Mouse (Mus musculus) telencephalon, adult 2 months (tissue): ENCODE measurements around the gene Kbtbd6.

Experiments
- DNase-seq: peaks from one replicate; pipeline ENCODE4 v3.0.0-alpha.2; 2011; ENCODE audit warnings: low read depth, low spot score

Gene Kbtbd6

DNA sequence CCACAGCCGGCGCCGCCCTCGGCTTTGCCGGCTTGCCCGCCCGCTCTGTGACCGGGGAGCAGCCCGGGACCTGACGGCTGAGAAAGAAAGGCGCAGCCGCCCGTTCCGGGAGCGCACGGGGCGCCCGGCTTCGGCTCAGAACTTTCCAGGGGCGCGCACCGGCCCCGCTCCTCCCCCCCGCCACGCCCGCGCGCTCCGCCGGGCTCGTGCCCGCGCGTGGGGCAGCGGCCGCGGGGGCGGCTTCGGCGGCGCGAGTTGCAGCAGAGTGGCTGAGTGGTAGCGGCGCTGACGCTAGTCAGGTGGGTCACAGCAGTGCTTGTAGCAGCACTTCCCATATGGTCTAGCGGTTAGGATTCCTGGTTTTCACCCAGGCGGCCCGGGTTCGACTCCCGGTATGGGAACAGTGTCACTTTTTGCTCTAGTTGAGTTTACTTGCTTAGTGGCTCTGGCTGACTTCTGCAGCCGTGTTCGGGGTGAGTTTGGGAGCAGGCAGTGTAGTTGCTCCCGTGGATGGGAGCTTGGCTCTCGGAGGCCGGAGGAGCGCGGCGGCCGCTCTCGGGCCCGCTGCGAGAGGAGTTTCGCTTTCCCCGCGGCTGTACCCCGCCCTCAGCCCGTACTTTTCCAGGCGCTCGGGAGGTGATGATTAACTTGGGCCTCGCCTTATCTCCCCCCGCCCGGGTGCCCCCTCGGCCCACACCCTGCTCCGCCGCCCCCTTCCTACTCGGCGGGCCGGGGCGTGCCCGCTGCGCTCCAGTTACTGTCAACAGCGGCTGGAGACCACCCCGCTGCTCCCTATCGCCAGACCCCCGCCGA lies 29.9 kb downstream of the Kbtbd6 start, which contains the start of gene Wbp4:
Gene Wbp4 (minus strand): TSS at position 182 of the 813 bp plus-strand sequence.
- peak; percentile 90 for DNase-seq

DNA sequence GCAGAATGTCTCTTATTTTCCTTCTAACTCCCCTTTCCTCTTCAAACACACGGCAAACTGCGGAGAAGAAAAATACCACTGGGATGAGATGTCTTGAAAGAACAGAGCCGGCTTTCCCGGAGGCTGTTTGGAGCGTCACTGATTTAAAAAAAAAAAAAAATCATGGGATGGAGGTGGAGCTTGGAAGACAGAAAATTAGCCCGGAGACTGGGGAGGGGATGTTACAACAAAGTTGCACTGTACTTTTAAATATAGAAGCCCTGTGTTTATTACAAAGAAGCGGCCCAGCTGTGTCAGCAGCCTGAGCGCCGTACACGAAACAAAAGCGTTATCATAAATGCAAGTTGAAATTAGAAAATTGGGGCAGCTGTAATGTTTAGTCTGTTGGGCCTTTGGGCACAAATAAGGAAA lies 30.6 kb downstream of the Kbtbd6 start:
- DNase-seq: peak; percentile 59

DNA sequence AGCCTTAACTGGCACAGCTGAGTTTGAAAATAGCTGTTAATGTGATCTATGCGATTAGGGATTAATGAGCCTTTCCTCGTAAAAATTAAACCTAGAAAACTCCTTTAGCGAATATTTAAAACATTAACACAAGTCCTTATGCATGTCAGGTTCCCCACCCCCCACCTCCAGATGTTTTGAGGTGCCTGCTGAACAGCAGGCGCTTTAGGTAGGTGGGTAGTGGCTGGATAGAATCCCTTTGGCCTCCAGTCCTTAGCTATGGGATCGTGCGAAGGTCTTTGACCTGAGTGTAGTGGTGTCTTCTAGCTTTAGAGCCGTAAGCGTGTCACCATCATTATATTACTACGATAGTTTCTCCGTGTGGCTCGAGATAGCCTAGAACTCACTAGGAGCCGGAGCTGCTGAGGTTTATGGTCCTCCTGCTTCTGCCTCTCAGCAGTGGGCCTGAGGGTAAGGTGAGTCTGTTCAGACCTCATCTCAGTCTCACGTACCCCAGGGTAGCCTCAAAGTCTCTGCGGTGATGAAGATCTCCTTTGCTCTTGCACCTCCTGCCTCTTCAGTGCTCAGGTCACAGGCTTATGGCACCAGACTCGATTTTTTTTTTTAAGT lies 31.2 kb downstream of the Kbtbd6 start:
- DNase-seq: no peak

DNA sequence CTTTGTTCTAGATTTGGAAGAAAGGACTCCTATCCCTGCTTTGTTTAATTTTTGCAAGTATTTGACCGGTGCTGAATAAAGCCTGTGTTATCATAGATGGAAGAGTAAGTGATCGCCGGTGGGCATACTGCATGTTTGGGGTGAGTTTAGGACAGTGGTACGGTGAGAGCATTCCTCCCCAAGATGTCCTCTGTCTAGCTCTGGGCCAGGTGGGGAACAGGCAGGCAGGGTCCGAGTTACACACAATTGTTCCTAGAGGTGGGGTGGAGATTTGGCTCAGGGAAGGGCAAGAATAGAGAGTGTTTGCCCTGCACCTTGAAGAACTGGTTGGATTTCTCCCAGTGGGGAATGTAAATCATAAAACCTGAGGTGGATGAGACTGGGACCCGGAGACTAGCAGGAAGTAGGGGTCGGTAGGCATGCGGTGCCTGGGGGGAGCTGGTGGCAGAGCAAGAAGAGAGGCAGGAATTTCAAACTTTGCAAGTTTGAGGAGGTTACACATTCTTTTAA lies 32.0 kb downstream of the Kbtbd6 start:
- DNase-seq: no peak

DNA sequence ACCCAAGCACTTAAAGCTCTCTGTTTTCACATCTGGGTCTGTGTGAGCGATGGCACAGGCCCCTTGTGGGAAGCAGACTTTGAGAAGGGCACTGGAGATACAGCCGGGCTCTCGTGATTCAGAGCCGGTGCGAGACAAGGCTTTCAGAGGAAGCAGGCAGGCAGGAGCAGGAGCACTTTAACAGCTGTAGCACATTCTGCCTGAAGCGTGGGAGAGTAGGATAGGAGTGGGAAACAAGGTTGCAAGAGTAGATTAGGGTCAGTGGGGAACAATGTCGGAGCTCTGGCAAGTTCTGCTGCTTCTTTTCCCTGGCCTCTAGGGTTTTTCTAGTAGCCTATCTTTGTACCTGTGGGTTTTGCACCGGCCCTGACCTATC lies 35.0 kb downstream of the Kbtbd6 start:
- DNase-seq: no peak

DNA sequence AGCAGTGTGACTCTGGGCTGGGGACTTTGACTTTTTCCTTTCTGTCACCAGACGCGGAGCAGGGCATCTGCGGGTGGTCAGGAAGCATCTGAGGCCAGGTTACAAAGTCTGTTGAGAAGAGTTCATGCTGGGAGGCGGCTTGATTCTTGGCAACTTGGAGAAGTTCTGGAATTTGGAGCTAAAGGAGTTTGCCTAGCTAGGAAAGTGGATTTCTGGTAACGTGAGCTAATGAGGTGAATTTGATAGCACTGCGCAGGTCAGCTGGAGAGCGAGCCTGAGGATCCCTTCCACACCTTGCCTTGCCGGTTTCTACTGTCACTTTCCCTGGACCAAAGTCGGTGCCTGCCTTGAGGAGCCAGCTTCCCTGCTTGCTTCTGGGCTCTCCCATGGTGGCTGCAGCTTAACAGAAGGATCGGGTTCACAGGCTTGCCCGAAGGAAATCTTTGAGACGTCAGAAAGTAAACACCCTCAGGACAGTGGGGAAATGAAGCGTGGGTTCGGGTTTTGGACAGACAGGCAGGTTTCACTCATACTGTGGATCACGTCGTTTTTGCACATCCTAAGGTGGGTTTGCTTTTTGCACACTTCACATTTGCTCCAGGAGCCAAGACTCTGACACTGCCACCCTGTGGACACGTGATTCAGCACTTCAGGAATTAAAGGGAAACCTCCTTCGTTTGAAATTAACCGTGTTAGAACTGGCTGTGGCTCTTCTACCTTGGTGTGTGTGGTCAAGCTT lies 35.5 kb downstream of the Kbtbd6 start:
- peak; percentile 55 for DNase-seq

DNA sequence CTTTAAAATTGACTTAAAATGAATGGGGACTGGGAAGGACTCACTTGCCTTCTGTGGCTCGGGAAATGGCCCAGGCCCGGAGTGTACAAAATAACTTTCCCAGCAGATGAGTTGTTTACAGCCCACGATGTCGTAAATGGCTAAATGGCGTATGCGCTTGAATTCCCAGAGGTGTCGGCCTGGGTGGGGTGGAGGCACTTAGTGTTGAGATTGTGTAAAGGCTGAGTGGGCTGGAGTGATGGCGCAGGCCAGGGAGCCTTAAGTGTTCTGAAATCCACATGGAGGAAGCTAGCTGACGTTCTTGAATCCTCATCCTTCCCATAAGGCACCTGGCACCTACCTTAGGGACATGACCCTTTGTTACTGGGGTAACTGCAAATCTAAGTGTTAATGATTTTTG lies 36.9 kb downstream of the Kbtbd6 start:
- DNase-seq: no peak

DNA sequence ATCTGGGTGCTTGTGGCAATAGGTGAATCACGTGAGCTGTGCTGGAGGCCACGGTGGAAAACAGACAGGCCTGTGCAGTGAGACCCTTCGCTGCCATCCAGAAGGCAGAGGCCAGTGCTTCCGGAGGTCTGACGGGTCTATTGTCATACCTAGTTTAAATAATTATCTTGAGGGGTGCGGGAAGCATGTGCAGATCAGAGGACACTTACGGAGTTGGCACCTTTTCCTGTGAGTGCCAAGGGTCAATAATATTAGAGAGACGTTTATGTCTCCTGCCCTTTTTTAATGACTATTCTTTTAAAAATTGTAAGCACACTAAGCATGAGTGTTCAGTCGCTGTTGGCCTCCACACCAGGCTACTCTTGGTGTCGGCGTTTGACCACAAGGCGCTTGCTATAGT lies 37.5 kb downstream of the Kbtbd6 start:
- DNase-seq: no peak

DNA sequence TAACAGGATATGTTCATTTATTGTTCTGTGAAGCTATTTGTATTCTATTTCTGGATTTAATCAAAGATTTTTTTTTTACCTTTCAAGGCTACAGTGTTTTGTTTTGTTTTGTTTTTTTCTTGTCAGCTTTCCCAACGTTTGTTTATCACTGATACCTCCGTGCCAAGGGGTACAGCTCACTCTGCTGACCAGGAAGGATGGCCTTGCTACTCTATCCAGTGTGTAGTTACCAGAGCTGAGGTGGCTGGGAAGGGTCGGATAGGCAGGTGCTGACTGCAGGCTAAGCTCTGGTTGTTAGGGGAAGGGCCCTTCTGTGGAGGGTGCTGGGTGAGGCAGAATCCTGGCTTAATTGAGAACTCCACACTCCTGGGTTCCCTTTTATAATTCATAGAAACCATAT lies 38.6 kb downstream of the Kbtbd6 start:
- no peak for DNase-seq

DNA sequence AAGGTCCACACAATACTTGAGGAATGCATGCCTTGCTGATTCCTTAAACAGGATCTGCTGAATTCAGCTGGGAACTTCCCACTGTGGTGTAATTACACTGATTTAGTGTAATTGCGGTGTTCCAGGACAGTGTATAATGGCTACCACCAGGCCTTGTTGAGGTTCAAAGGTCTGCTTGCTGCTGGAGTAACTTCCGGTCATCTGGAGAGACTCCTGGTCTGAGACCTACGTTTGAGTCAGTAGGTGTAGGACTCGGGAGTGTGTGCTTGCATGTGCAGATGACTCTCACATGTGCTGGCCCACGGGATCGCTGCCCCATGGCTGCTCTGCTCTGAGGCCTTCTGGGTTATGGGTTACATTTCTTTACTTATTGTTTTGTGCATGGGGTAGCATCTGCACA lies 42.7 kb downstream of the Kbtbd6 start:
- DNase-seq: no peak

DNA sequence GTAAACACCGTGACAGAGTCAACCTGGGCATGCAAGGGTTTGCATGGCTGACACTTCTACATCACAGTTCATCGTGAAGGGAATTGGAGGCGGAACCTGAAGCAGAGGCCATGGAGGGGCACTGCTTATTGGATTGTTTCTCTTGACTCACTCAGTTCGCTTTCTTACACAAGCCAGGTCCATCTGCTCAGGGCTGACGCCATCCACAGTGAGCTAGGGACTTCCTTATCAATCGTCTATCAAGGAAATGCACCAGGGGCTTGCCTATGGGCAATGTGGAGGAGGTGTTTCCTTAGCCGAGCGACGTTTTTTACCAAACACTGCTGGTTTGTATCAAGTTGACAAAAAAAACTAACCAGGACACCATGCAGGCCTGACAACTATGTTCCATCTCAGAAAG lies 47.7 kb downstream of the Kbtbd6 start:
- DNase-seq: no peak

DNA sequence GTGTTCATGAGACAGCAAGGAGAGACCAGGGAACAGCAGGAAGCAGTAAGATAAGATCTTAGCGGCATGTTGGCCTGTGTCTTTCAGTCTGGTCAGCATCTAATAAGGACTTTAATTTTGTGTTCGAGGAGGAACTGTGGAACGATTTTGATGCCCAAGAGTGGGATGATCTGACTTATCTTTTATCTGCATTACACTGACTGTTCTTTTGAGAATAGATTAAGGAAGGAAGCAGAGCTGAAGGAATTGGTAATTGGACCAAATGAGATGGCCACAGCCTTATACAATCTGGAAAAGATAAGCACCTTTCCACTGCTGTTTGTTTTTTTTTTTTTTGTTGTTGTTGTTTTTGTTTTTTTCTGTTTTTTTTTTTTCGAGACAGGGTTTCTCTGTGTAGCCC lies 49.1 kb downstream of the Kbtbd6 start:
- DNase-seq: no peak

DNA sequence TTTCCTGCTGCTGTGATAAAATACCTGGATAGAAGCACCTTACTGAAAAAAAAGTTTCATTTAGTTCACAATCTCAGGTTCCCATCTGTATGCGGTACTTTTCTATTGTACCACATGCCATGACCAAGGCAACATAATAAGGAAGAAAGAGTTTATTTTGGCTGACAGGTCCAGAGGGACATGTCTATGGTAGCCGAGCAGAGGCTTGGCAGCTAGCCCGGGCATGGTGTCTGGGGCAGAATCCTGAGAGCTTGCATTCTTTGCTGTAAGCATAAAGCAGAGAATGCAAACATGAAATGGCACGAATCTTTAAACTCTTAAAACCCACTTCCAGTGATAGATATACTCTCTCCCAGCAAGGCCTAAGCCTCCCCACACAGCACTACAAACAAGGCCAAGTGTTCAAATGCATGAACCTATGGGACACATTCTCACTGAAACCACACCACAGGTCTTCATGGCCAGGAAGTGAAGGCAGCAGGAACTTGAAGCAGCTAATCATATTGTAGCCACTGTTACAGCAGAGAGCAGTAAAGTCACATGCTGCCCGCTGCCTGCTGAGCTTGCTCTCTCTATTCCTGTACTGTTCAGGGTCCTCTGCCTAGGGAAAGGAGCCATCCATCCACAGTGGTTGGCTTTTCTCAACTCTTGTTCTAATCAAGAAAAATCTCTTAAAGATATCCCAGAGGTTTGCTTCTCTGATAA lies 51.9 kb downstream of the Kbtbd6 start:
- no peak for DNase-seq
